Mouse (Mus musculus) C2C12 (cell line): ENCODE results near the gene Ntn5. TPM values are rescaled to one million over a fixed set of nuclear protein-coding genes. Genes with fewer than 3 reads are reported as not detected.

Experiments
- H3K27me3 ChIP-seq: one replicate; pipeline ENCODE4 v1.6.1; 2011; ENCODE audit not compliant: control insufficient read depth, insufficient read depth, insufficient read length
- H3K36me3 ChIP-seq: one replicate; pipeline ENCODE4 v1.6.1; 2011; ENCODE audit not compliant: control insufficient read depth, insufficient read depth
- H3K4me3 ChIP-seq: one replicate; pipeline ENCODE4 v1.5.1; 2011; ENCODE audit warnings: mild to moderate bottlenecking, control low read depth; ENCODE audit not compliant: poor library complexity, insufficient read depth, severe bottlenecking
- H3K79me2 ChIP-seq: one replicate; pipeline ENCODE4 v1.6.1; 2011; ENCODE audit not compliant: control insufficient read depth, insufficient read depth
- H3K79me3 ChIP-seq: one replicate; pipeline ENCODE4 v1.6.1; 2011; ENCODE audit warnings: low read depth, control low read depth
- H3ac ChIP-seq: one replicate; pipeline ENCODE3; 2011; ENCODE audit warnings: low read depth; ENCODE audit not compliant: control insufficient read depth, insufficient read length
- CEBPB ChIP-seq: IDR thresholded peaks from one replicate; pipeline ENCODE4 v1.6.1; 2011; ENCODE audit warnings: low read depth, mild to moderate bottlenecking, control low read depth, moderate library complexity
- CTCF ChIP-seq: IDR thresholded peaks from one replicate; pipeline ENCODE4 v1.5.1; 2011; ENCODE audit not compliant: control insufficient read depth, insufficient read depth, insufficient read length
- FOSL1 ChIP-seq: IDR thresholded peaks from one replicate; pipeline ENCODE4 v1.8.0; 2011; ENCODE audit warnings: mild to moderate bottlenecking, low read length; ENCODE audit not compliant: poor library complexity, insufficient read depth, severe bottlenecking
- MAX ChIP-seq: IDR thresholded peaks from one replicate; pipeline ENCODE4 v1.6.1; 2011; ENCODE audit warnings: mild to moderate bottlenecking, control low read depth
- MYOD1 ChIP-seq: IDR thresholded peaks from one replicate; pipeline ENCODE4 v1.6.1; 2011; ENCODE audit warnings: low read depth; ENCODE audit not compliant: control insufficient read depth, insufficient read length
- MYOG ChIP-seq: IDR thresholded peaks from one replicate; pipeline ENCODE4 v1.6.1; 2011; ENCODE audit not compliant: control insufficient read depth, insufficient read length; ENCODE audit errors: extremely low read depth
- USF1 ChIP-seq: IDR thresholded peaks from one replicate; pipeline ENCODE4 v1.6.1; 2011; ENCODE audit warnings: low read depth, mild to moderate bottlenecking, control low read depth, moderate library complexity
- polyA plus RNA-seq: library from polyadenylated mRNA; unstranded; fragments of >200 nt; fragmentation: generic; extraction: Trizol; gene quantifications from one replicate; pipeline ENCODE4 v1.2.1, GENCODE M21; 2012; ENCODE audit warnings: missing spikeins

The Ntn5 gene
- polyA plus RNA-seq, 1 experiment: 0.04 TPM

DNA sequence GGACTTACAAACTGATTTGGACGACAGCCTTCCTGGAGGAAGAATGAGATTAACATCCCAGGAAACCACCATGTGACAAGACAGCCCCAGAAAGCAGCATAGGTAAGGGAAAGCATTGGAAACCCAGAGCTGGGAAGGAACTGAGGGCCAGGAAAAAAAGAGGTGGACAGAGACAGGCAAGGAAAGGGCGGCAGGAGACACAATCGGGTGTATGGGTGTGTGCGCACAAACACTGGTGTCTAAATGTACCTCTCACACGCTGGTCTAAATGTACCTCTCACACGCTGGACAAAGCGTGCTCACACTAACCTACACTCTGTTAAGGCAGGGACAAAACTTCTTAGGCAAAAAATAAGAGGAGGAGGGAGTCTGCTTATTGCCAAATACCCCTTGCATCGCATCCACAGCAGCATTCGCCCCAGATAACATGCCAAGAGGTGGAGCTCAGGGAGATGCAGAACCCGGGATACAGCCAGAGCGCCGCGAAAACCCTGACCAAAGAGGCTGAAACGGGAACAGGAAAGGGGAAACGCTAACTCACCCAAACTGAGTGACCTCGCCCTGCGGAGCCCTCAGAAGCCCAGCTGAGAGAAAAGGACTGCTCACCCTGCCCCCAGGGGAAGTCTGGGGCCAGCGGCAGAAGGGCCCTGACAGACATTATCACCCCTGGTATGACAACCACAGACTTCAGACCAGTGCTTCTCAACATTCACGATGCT lies 32.1 kb downstream of the Ntn5 start:
- Histone ChIP-seq H3ac (peak overlapping the region; percentile 16), H3K27me3 (no peaks in the 10 kb centered on the region), H3K79me3 (peaks cover 49% of the 10 kb centered on the region), H3K36me3 (peaks cover 25% of the 10 kb centered on the region), H3K4me3 (no peak overlapping the region), H3K79me2 (peaks cover 70% of the 10 kb centered on the region)
- TF ChIP-seq MYOG (no peak), CEBPB (no peak), CTCF (no peak), USF1 (no peak), FOSL1 (no peak), MYOD1 (no peak), MAX (no peak)

- Histone ChIP-seq H3ac (peak overlapping the region; percentile 26), H3K79me2 (peaks cover 74% of the 10 kb centered on the region), H3K79me3 (peaks cover 49% of the 10 kb centered on the region), H3K27me3 (no peaks in the 10 kb centered on the region), H3K36me3 (peaks cover 29% of the 10 kb centered on the region), H3K4me3 (peak overlapping the region; percentile 71)
- TF ChIP-seq FOSL1 (no peak), USF1 (no peak), CTCF (no peak), CEBPB (no peak)
Observed at GRCm38 (mm10) chr7:45716460-45716857, 32.6 kb downstream of the Ntn5 start.

- peaks cover 29% of the 10 kb centered on the region for H3K36me3 ChIP-seq
- TF ChIP-seq USF1 (no peak), MAX (no peak), CEBPB (no peak), CTCF (no peak), MYOG (no peak), MYOD1 (no peak), FOSL1 (no peak)
- H3ac ChIP-seq: peak overlapping the region; percentile 85
- peak overlapping the region; percentile 71 for H3K4me3 ChIP-seq
- H3K27me3 ChIP-seq: no peaks in the 10 kb centered on the region
- H3K79me2 ChIP-seq: peaks cover 74% of the 10 kb centered on the region
- H3K79me3 ChIP-seq: peaks cover 49% of the 10 kb centered on the region
Observed at GRCm38 (mm10) chr7:45716952-45717917, 33.4 kb downstream of the Ntn5 start.

DNA sequence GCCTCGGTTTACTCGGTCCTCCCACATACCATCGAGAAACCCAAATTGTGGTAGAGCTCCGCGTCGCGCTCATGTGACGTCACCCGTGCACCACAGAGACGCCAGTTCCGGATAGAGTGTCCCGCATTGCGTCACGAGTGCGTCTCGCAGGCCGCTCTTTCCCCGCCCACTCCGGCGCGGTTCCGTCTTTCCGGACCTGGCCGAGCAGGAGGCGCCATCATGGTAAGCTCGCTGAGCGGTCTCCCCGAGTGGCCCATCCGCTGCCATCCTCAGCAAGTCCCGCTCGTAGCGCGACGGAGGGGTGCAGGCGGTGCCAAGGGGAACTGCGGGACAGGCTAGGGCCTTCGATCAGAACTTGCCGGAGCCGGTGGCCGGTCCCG lies 34.1 kb downstream of the Ntn5 start, which contains the start of gene Sphk2:
Gene Sphk2 (minus strand): TSS at position 85 of the 380 bp plus-strand sequence.
- H3K79me3 ChIP-seq: peaks cover 49% of the 10 kb centered on the region
- TF ChIP-seq CEBPB (peak; percentile 52), USF1 (peak; percentile 76), MYOG (no peak), CTCF (no peak), FOSL1 (no peak), MAX (peak; percentile 15), MYOD1 (no peak)
- H3K27me3 ChIP-seq: no peaks in the 10 kb centered on the region
- H3K79me2 ChIP-seq: peaks cover 74% of the 10 kb centered on the region
- H3K4me3 ChIP-seq: peak within 1 kb of the TSS; percentile 71
- H3K36me3 ChIP-seq: peaks cover 32% of the 10 kb centered on the region
- peak within 1 kb of the TSS; percentile 85 for H3ac ChIP-seq

GRCm38 (mm10) chr7:45718331-45718730 lies 34.5 kb downstream of the Ntn5 start:
- Histone ChIP-seq H3ac (peak overlapping the region; percentile 78), H3K4me3 (peak overlapping the region; percentile 71), H3K79me3 (peaks cover 49% of the 10 kb centered on the region), H3K27me3 (no peaks in the 10 kb centered on the region), H3K36me3 (peaks cover 36% of the 10 kb centered on the region), H3K79me2 (peaks cover 74% of the 10 kb centered on the region)
- no peak for TF ChIP-seq MYOG
- no peak for TF ChIP-seq MYOD1
- TF ChIP-seq FOSL1: no peak
- TF ChIP-seq CTCF: no peak
- TF ChIP-seq MAX: no peak
- TF ChIP-seq USF1: no peak
- TF ChIP-seq CEBPB: no peak
